Mouse (Mus musculus) cerebellum, postnatal 10 days (tissue): ENCODE measurements around the gene Itga9.

ENCODE experiments used
- DNase-seq, 2 experiments: peaks; one replicate each; pipeline ENCODE4 v3.0.0; 2021; ENCODE audit warnings: mixed read lengths in 2 of 2

Itga9 gene

DNA sequence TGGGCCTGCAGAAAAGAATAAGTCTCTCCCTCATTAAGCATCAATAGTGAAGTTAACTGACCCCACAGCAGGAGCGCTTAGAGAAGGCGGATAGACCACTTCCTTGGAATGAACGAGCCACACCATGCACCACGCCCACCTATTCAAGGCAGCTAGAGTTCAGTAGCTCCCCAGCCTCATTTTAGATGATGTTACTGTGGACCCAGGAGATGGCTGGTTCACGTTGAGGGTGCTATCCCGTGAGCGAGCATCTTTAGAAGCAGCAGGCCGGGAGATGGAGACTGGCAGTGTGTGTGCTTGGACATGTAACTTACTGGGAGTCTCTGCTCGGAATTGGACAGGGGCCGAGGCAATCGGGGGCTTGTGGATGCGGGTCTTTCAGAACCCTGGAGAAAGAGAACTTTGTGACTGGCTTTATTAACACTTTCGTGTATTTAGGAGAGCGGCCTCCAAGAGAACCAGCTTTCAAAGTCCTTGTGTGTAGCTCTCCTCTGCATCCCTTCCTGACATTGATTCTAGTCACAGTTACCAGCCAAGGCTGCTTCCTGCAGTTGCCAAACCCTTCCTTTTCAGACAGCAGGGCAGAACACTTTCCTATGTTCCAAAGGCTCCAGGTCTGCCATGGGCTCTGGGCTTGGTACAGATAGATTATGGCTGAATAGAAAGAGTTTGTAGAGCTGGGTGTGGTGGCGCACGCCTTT lies 1.4 kb downstream of the Itga9 start:
- no peak for DNase-seq

DNA sequence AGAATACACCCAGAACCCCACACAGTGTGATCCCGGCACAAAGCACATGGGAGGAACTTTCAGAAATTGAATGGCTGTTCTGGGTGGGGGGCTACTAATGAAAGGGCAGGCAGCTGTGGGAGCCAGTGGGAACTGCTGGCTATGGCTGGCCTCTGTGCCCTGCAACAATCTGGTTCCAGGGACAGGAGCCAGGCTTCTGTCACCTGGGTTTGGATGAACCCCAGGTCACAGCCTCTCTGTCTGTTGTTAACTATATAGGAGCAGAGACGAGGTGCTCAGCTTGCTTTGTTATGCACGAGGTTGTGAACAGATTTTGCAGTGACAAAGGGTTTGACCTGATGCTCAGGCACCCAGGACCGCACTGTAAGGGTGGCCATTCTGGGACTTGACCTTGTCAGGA lies 2.1 kb downstream of the Itga9 start:
- no peak for DNase-seq

DNA sequence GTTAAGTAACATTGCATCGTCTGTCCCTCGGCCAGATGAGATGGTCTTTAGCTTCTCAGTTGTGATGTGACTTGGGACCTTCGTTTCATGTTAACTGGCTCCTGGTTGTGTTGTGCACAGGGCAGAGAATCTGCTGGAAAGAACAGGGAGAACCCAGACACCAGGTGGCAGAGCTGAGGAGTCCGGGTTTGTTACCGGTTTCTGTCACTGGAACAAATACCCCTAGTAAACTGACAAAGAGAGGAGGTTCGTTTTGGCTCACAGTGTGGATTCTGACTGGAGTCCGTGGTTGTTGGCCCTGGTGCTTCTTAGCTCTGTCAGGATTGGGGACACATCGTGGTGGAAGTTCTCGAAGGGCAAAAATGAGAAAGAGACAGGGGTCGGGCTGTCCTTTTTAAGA lies 3.6 kb downstream of the Itga9 start:
- peak; percentile 62 to 65 for DNase-seq

DNA sequence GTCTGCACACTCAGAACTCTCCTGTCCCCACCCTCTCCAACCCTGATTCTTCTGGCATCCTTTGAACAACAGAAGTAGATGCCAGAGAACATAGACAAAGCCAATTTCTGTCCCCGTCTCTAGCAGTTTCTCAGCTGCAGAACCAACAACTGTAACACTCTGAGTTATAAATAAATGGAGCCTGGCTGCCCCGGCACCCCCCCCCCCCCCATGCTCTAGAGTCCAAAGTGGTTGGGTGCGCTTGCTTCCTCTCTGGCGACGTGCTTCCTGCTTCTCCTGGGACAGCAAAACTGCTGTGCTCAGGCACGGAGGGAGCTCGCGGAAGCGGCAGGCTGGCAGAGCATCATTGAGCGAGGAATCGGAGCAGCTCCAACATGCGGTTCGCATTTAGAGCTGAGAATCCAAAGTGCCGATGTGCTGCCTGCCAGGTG lies 4.6 kb downstream of the Itga9 start:
- DNase-seq = peak in 1 of 2 experiments; percentile 41

DNA sequence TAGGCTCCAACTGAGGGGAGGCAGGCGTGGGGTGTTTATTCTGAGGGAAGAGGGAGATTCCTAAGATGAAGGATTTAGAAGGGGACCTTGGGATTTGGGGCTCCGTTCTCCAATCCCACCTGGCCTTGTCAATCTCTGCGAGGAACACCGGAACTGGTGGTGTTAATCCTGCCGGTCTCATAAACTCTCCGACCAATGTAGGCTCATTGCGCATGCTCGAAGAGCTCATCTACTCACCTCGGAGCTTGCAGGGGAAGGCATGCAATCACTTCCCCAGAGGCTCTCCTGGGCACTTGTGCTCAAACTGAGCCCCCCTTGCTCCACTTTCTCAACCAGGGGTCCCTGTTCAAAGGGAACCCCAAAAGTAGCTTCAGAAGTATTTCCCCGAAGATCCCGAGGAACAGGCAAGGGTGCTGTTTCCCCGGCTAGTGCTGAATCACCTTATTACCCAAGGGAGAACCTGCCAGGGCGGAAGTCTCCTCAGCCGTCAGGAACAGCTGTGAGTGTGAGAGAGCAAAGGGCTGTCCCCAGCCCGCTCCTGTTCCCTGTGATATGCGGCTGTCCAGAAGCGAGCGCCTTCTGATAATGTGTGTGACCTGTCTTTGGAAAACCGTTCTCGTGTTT lies 5.6 kb downstream of the Itga9 start:
- no peak for DNase-seq

DNA sequence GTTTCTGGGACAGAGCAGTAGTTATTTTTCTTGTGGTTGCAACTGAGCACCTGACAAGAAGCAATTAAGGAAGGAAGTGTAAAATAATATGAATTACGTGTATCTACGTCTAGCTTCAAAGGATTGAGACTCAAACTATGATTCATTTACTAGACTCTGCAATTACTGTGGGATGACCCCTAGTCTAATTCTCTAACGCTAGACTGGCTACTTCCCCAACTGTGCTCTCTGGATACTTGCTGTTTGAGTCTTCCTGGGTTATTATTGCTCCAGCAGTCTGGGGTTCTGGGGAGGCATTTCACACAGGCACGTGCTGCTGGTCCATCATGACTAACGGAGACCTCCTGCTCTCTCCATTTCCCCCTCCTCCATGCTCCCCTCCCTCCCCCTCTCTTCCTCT lies 10.7 kb downstream of the Itga9 start:
- DNase-seq = no peak

DNA sequence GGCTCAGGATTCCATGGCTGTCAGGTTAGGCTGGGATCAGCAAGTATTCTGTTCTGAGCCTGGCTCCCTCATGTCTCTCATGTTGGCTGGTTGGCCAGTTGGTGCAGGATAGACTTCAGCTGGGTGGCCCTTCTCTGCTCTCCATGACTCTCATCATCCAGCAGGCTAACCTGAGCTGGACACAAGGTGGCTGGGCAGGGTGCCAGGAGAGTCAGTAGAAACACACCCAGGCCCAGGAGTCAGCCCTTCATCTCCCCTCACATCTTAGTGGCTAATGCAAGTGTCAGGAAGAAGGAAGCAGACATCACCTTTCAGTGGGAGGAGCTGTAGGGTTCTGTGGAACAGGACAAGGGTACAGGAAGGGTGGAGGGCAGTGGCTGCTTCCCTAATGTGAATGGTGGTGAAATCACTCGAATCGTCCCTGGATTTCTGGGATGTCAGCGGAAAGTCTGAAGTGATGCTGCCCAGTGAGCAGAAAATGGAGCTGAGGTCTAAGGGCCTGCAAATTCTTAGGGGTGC lies 12.3 kb downstream of the Itga9 start:
- DNase-seq = no peak

DNA sequence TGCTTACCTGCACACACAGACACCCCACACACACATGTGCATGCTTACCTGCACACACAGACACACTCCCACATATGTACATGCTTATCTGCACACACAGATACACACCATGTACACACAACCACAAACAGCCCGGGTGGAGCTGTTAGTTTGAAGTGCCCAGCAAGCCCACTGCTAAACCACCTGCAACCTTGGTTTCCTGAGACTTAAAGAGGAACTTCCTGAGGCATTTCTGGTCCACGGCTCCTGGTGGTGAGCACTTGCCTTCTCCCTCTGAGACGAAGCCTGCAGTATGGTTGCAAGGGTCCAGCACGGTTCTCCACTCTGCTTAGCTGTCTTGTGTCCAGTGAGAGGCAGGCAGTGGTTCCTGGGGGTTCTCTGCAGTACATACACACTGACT lies 14.3 kb downstream of the Itga9 start:
- no peak for DNase-seq

DNA sequence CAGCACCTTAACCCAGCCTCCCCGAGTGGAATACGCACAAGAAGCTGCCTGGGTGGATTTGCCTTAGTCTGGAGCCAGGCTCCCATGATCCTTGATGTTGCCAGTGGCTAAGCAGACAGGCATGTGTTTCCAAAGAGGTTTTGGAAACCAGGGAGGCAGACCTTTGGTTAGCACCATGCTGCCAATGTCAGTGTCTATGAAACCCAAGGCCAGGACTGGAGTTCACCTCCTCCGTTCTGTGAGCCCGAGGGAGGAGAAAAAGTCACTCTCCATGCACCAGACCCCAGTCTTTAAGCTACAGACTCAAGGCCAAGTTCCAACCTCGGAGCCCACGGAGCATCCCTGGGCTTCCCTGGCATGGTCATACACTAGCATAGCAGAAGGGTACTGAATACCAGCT lies 15.2 kb downstream of the Itga9 start:
- no peak for DNase-seq

DNA sequence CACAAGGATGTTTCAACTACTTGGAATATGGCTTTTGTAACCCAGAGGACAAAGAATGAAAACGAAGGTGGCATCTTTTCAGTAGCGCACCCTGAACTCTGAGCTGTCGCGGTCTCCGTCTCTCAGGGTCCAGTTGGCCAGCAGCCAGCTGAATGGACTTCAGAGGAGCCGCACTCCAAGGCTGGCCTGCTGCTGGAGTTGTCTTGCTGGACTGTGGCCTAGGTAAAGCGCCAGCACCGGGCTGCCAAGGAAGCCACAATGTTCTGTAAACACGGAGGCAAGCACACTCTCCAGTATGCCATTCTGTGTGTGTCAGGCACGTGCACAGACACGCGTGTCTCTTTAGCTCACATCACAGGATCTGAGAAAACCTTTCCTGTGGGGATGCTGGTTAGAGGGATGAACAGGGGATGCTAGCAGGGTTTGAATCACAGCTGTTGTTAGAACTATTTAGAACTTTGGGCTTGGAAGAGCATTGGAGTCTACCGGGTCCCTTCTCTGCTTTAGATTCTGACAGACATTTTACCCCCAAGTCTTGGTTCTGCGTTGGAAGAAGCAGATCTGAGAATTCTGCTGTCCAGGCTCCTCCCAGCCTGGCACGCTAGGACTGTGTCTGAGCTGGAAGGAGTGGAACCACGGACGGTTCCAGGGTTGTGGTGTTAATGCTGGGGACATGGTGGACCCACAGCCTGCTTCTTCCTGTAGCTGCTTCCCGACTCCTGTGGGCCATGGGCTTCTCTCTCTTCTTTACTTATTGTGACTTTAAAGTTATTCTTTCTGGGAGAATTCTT lies 16.1 kb downstream of the Itga9 start:
- DNase-seq = peak; percentile 75 to 78

DNA sequence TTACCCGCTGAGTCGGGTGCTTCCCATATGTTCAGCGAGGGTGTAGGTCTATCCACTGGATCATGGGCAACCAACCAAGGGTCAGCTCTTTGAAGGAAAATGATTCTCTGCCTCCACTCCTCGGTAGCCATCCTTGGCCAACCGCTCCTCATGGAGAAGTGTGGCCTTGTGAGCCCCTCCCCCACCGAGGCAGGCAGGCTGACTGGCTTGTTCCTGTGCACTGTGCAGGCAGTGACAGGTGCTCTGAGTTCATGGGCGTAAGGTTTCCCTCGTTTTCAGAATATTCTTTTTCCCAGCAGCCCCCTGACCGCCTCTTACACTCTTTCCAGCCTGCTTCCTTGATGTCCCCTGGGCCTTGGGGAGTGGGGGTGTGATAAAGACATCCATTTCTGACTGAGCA lies 17.0 kb downstream of the Itga9 start:
- peak in 1 of 2 experiments; percentile 41 for DNase-seq

DNA sequence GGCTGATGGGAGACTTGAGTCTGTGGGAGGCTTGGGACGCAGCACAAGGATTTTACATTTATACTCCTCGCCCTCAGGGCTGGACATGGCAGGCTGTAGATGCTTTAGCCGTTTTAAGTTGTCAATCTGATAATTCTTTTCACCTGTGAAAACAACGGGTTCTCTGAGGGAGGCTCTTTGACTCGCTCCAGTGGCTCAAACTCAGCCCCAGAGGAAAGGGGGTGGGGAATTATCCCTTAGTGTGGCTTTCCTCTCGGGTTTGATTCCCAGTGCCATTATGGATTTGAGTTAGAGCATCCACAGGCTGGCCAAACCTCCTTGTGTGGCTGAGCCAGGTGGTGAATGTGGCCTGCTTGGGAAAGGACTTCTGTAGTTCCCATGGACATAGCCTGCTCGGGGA lies 17.7 kb downstream of the Itga9 start:
- no peak for DNase-seq

DNA sequence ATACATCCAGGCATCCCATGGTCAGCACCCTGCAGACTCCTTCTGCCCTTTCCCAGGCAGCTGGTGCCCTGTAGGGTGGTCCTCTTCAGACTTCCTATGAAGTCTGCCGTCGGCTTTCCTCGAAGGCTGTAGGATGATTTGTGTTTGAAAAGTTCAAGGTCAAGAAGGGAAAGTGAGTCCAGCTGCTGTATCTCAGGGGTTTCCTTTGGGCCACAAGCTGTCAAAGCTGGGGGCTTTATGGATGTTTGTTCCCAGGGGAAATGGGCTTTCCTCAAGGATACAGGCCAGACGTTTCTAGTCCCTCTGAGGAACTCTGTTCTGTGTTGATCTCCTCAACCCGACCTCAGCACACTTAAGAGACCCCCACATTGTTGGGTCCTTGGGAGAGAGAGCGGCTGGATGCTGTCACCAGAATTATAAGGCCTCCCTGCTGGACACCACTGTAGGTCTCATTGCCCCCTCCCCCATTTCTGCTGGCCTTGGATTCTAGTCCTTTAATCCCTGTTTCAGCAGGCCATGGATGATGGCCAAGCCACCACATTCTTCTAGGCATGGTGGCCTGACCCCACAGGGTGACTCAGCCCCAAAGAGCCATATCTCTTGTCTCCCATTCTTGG lies 23.4 kb downstream of the Itga9 start:
- DNase-seq = no peak

DNA sequence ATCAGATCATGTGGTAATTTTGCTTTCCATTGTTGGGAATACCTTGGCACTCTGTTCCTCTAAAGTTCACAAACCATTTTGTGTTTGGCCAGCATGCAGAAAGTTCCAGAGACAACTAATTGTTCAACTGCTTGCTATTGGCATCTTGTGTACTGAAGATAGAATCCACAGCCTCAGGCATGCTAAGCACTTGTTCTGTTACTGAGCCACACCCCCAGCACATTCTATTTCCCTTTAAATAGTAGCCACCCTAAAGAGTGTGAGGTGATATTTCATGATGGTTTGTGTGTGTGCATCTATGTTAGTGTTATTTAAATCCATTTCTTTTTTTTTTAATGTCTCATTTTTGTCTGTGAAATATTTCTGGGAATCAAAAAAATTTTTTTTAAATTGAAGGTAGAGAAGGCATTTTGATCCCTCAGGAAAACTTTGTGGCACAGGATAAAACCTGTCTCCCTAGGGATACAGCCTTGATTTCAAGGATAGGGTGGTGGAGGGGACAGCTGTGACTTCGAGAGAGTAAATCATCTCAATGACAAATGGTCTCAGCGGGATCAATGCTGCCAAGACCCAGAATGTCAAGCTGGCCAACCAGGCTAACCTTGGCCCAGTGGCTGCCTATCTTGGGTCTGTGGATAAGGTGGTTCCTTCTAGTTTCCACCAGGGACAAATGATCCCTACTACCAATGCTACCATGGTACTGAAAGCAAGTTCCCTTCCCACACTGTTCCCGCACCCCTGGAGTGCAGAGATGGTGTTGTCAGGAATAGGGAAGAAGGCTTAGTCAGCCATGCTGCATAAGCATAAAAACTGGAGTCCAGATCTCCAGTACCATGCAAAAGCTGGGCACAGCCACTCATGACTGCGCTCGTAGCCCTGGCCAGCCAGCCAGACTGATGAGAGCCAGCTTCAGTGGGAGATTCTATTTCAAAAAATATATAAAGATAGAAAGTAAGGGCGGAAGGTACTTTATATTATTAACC lies 25.6 kb downstream of the Itga9 start:
- peak; percentile 28 to 30 for DNase-seq

DNA sequence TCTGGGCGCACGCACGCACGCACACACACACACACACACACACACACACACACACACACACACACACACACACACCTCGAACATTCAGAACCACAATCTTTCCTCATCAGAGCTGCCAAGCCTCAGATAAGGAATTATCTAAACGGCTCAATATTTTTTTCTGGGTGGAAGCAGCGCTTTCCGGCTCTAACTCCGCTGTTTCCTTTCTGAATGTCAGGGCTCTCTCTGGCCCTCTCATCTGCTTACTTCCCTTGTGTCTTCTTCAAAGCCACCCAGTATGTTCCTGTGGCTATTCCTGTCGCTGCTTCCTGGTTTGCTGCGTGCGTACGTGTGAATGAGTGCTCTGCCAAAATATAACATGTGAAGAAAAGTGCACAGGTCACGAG lies 26.3 kb downstream of the Itga9 start:
- DNase-seq = no peak

DNA sequence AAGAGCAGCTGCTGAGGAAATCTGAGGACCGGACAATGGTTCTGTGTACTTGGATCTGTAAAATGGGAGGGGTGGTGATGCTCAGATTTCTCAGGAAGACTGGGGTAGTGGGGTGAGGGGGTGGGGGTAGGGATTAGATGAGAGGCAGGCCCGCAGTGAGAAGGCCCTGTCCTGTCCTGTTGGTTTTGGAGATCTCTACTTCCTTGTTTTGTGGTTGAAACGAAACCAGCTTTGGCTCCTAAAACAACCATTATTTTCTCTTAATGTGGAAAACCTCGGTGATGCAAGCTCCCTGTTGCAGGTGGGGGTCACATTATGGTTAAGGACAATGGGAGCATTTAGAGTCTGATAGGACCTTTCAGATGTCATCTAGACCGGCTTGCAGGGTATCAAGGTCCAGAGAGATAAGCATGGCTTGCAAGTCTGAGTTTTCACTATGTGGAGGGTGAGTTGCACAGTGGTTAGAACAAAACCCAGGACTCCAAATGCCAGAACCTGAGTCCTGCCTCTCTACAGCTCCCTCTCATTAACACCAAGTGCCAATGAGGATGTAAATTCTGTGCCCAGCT lies 32.2 kb downstream of the Itga9 start:
- no peak for DNase-seq

DNA sequence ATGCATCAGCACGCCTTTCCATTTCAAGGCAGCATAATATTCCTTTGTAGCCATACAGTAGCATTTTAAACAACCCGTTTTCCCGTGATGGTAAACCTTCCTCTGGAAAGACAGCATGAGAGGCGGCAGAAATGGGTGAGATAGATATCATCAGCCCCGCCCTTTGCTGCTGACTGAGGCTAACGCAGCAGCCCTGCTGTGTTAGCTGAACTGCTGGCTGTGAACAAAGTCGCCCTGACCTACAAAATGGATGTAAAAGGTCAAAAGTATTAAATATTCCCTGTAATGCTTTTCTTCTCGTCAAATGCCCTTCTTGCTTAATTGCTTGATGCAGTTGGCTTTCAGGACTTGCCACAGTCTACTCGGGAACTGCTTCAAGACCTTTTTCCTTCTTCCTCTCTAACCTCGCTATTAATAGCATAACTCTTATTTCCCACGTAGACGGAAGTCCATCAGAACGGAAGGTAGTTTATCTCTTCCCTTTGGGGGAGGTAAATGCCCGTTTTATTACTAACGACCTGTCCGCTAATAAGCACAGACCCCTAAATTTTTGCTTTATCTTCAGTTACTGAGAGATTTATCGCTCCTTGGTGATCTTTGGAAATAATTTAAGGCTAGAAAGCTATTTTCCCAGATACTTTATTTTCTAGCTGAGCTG lies 39.3 kb downstream of the Itga9 start:
- DNase-seq = no peak

DNA sequence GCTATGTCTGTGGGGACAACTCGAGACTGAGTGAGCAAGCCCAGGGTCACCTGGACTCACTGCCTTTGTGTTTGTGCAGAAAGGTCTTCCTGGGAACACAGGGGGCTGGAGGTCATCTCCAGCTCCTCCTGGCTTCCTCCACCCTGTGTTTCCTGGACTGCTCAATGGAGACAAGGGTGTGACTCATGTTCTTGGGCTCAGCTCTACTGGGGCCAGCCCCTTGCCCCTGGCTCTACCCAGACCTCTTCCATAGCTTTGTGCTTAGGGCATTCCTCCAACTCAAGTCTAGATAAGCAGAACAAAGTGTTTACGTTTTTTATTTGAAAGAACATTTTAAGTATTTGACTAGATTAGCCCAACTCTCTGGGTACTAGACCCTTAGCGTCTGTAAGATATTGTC lies 41.0 kb downstream of the Itga9 start:
- DNase-seq = no peak

DNA sequence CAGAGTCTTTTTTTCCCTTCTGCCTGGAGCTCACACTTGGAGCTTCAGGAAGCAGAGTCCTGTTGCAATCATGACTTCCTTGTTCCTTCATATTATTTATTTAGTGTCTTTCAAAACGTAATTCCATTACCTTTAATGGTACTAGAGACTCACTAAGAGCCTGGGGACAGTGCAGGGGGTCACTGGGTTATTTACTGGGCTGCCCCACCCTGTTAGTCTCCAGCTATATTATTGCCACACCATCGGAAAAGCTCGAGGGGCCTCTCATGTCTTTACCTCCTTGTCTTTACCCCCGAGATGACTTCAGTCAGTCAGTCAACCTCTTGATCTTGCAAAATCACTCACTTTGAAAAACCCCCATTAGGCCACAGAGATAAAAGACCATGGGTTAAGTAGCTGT lies 44.5 kb downstream of the Itga9 start:
- DNase-seq = no peak

DNA sequence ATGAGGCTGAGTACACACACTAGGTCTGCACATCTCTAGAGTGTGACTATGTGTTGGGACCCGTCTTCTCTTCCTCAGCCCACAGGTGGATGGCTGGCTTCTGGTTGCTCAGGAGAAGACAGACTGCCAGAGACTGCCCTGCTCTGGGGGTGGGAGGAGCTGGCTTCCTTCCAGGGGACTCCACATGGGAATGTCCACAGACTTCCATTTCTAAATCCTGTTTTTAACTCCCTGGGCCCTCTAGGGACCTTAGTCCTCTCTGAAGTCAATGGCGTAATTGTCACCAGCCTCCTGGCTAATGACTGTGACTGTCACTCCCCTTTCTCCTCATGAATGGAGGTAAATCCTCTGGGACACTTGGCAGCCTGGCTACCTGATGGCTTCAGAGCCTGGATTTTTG lies 45.4 kb downstream of the Itga9 start:
- DNase-seq = peak; percentile 52 to 61

DNA sequence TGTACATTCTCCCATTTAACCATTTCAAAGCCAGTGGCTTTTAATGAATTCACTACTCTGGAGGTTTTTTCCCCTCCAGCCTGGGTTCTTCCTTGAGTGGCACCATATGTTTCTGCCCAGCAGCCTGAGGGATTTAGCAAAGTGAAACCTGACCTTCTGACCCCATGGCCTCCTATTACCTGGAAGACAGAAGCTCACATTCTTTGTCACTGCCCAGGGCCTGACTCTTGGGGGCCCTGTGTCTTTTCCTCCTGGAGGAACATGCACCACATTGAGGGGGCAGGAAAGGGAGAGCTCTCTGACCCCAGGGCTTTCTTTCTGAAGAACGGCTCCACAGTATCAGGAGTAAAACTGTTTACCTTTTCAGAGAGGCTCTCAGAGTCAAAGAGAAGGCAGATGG lies 46.9 kb downstream of the Itga9 start:
- DNase-seq = no peak
